Mouse (Mus musculus): Measurements from ENCODE around the gene Tprgl. TPM values are rescaled to one million over a fixed set of nuclear protein-coding genes. Genes with fewer than 3 reads are reported as not detected.

The Tprgl gene
- polyA plus RNA-seq, 1 experiment, result 96.8 TPM

GRCm38 (mm10) chr4:154204532-154204931 is 44.1 kb upstream of the Tprgl start:
- H3K27me3 ChIP-seq (ENCODE audit: control insufficient read depth, insufficient read depth, insufficient read length), result no peaks in the 10 kb centered on the region
- H3K36me3 ChIP-seq (ENCODE audit: control insufficient read depth, insufficient read depth), result no peaks in the 10 kb centered on the region
- no peak overlapping the region for H3K4me2 ChIP-seq (ENCODE audit: low read depth)
- no peaks in the 10 kb centered on the region for H3K79me2 ChIP-seq (ENCODE audit: control insufficient read depth, insufficient read depth)
- TF ChIP-seq MYOD1 (IDR thresholded peaks at IDR 0.05; ENCODE audit: control insufficient read depth in 1 of 3, insufficient read length in 2 of 3, low read depth in 2 of 3) (no peak), POLR2A (IDR thresholded peaks at IDR 0.05; ENCODE audit: insufficient read length, low read depth) (no peak), MAX (IDR thresholded peaks at IDR 0.05; ENCODE audit: low read depth) (no peak), REST (IDR thresholded peaks at IDR 0.05; ENCODE audit: insufficient read depth, insufficient read length) (no peak), TCF3 (IDR thresholded peaks at IDR 0.05; ENCODE audit: insufficient read length, low read depth) (no peak), E2F4 (IDR thresholded peaks at IDR 0.05; ENCODE audit: insufficient read depth) (no peak), MYOG (IDR thresholded peaks at IDR 0.05; ENCODE audit: control insufficient read depth in 1 of 3, insufficient read depth in 1 of 3, insufficient read length in 2 of 3, low read depth in 2 of 3) (no peak), POLR2AphosphoS2 (IDR thresholded peaks at IDR 0.05; ENCODE audit: insufficient read length, low read depth) (no peak), SRF (IDR thresholded peaks at IDR 0.05; ENCODE audit: control insufficient read depth, insufficient read length, low read depth) (no peak), CEBPB (IDR thresholded peaks at IDR 0.05; ENCODE audit: insufficient read depth, poor library complexity, severe bottlenecking) (no peak)
- H3K4me3 ChIP-seq, result no peak overlapping the region
- H3ac ChIP-seq (ENCODE audit: control insufficient read depth, insufficient read length), result no peak overlapping the region

- Histone ChIP-seq H3K4me2 (ENCODE audit: low read depth) (no peak overlapping the region), H3K79me2 (ENCODE audit: control insufficient read depth, insufficient read depth) (no peaks in the 10 kb centered on the region), H3K36me3 (ENCODE audit: control insufficient read depth, insufficient read depth) (no peaks in the 10 kb centered on the region), H3K27me3 (ENCODE audit: control insufficient read depth, insufficient read depth, insufficient read length) (no peaks in the 10 kb centered on the region), H3K4me3 (no peak overlapping the region), H3ac (ENCODE audit: control insufficient read depth, insufficient read length) (no peak overlapping the region)
- no peak for TF ChIP-seq POLR2A (IDR thresholded peaks at IDR 0.05; ENCODE audit: insufficient read length, low read depth)
- no peak for TF ChIP-seq TCF12 (IDR thresholded peaks at IDR 0.05; ENCODE audit: insufficient read depth, poor library complexity, severe bottlenecking)
- TF ChIP-seq CEBPB (IDR thresholded peaks at IDR 0.05; ENCODE audit: insufficient read depth, poor library complexity, severe bottlenecking), result no peak
- no peak for TF ChIP-seq E2F4 (IDR thresholded peaks at IDR 0.05; ENCODE audit: insufficient read depth)
- TF ChIP-seq POLR2AphosphoS2 (IDR thresholded peaks at IDR 0.05; ENCODE audit: insufficient read length, low read depth), result no peak
- no peak for TF ChIP-seq USF1 (IDR thresholded peaks at IDR 0.05; ENCODE audit: low read depth)
- TF ChIP-seq MAX (IDR thresholded peaks at IDR 0.05; ENCODE audit: low read depth), result no peak
- no peak for TF ChIP-seq TCF3 (IDR thresholded peaks at IDR 0.05; ENCODE audit: insufficient read length, low read depth)
- TF ChIP-seq MYOG (IDR thresholded peaks at IDR 0.05; ENCODE audit: control insufficient read depth in 1 of 3, insufficient read depth in 1 of 3, insufficient read length in 2 of 3, low read depth in 2 of 3), result no peak
Observed at GRCm38 (mm10) chr4:154201511-154201910, 41.0 kb upstream of the Tprgl start.

- H3K4me2 ChIP-seq (ENCODE audit: low read depth), result no peak overlapping the region
- H3K79me2 ChIP-seq (ENCODE audit: control insufficient read depth, insufficient read depth), result no peaks in the 10 kb centered on the region
- no peaks in the 10 kb centered on the region for H3K27me3 ChIP-seq (ENCODE audit: control insufficient read depth, insufficient read depth, insufficient read length)
- no peaks in the 10 kb centered on the region for H3K36me3 ChIP-seq (ENCODE audit: control insufficient read depth, insufficient read depth)
- TF ChIP-seq SRF (IDR thresholded peaks at IDR 0.05; ENCODE audit: control insufficient read depth, insufficient read length, low read depth) (no peak), POLR2AphosphoS2 (IDR thresholded peaks at IDR 0.05; ENCODE audit: insufficient read length, low read depth) (no peak), MYOD1 (IDR thresholded peaks at IDR 0.05; ENCODE audit: control insufficient read depth in 1 of 3, insufficient read length in 2 of 3, low read depth in 2 of 3) (no peak), TCF12 (IDR thresholded peaks at IDR 0.05; ENCODE audit: insufficient read depth, poor library complexity, severe bottlenecking) (no peak), MAX (IDR thresholded peaks at IDR 0.05; ENCODE audit: low read depth) (no peak), REST (IDR thresholded peaks at IDR 0.05; ENCODE audit: insufficient read depth, insufficient read length) (no peak), USF1 (IDR thresholded peaks at IDR 0.05; ENCODE audit: low read depth) (no peak), E2F4 (IDR thresholded peaks at IDR 0.05; ENCODE audit: insufficient read depth) (no peak)
- H3K4me3 ChIP-seq, result no peak overlapping the region
- no peak overlapping the region for H3ac ChIP-seq (ENCODE audit: control insufficient read depth, insufficient read length)
Observed at GRCm38 (mm10) chr4:154198377-154198961, 38.0 kb upstream of the Tprgl start.

GRCm38 (mm10) chr4:154197961-154198360 is 37.5 kb upstream of the Tprgl start:
- no peak for TF ChIP-seq TCF3 (IDR thresholded peaks at IDR 0.05; ENCODE audit: insufficient read length, low read depth)
- no peak for TF ChIP-seq TCF12 (IDR thresholded peaks at IDR 0.05; ENCODE audit: insufficient read depth, poor library complexity, severe bottlenecking)
- H3K4me2 ChIP-seq (ENCODE audit: low read depth), result no peak overlapping the region
- no peak overlapping the region for H3K4me3 ChIP-seq
- no peaks in the 10 kb centered on the region for H3K27me3 ChIP-seq (ENCODE audit: control insufficient read depth, insufficient read depth, insufficient read length)
- H3K79me2 ChIP-seq (ENCODE audit: control insufficient read depth, insufficient read depth), result no peaks in the 10 kb centered on the region
- no peak overlapping the region for H3ac ChIP-seq (ENCODE audit: control insufficient read depth, insufficient read length)
- H3K36me3 ChIP-seq (ENCODE audit: control insufficient read depth, insufficient read depth), result no peaks in the 10 kb centered on the region

- no peaks in the 10 kb centered on the region for H3K27me3 ChIP-seq (ENCODE audit: control insufficient read depth, insufficient read depth, insufficient read length)
- no peaks in the 10 kb centered on the region for H3K36me3 ChIP-seq (ENCODE audit: control insufficient read depth, insufficient read depth)
- TF ChIP-seq E2F4 (IDR thresholded peaks at IDR 0.05; ENCODE audit: insufficient read depth) (no peak), MYOD1 (IDR thresholded peaks at IDR 0.05; ENCODE audit: control insufficient read depth in 1 of 3, insufficient read length in 2 of 3, low read depth in 2 of 3) (no peak)
- no peak overlapping the region for H3ac ChIP-seq (ENCODE audit: control insufficient read depth, insufficient read length)
- H3K79me2 ChIP-seq (ENCODE audit: control insufficient read depth, insufficient read depth), result no peaks in the 10 kb centered on the region
- no peak overlapping the region for H3K4me2 ChIP-seq (ENCODE audit: low read depth)
- no peak overlapping the region for H3K4me3 ChIP-seq
Observed at GRCm38 (mm10) chr4:154188948-154189347, 28.5 kb upstream of the Tprgl start.
